Mouse (Mus musculus) brain, adult 10 weeks (tissue): ENCODE data around the gene Gm6871. TPM values are rescaled to one million over a fixed set of nuclear protein-coding genes. Genes with fewer than 3 reads are reported as not detected.

Experiments
- polyA plus RNA-seq: library from polyadenylated mRNA; stranded (reverse); fragments of 350-450 nt; fragmentation: Illumina TruSeq; extraction: RNeasy Lipid Tissue Mini Kit (QIAGEN cat#74804); gene quantifications from one replicate; pipeline ENCODE4 v1.2.3, GENCODE M21; 2015; ENCODE audit warnings: low read depth, low replicate concordance

Gm6871 gene
- not detected for polyA plus RNA-seq

GRCm38 (mm10) chr7:41573562-41573961, at the start of gene Gm6871:
Gene Gm6871 (minus strand): TSS chr7:41573662.

GRCm38 (mm10) chr7:41599034-41599813, 25.8 kb upstream of the Gm6871 start, which contains the start of gene 2610021A01Rik:
Gene 2610021A01Rik (plus strand): TSS chr7:41599230.

GRCm38 (mm10) chr7:41499389-41500049, 73.9 kb downstream of the Gm6871 start, which contains the start of the genes Gm20449 and AW146154:
Gene Gm20449 (minus strand): TSS chr7:41499417.
Gene AW146154 (minus strand): TSS chr7:41499890.

Other genes with a start within 250 kb of the Gm6871 start
- gene AI987944, start 180.3 kb downstream of the Gm6871 start, polyA plus RNA-seq: 13.2 TPM
- 0.74 TPM for gene Vmn2r57, start 125.0 kb downstream of the Gm6871 start, polyA plus RNA-seq
- gene Gm20449, start 74.2 kb downstream of the Gm6871 start, polyA plus RNA-seq: 0.30 TPM
- gene AW146154, start 73.8 kb downstream of the Gm6871 start, polyA plus RNA-seq: 5.0 TPM
- 16.8 TPM for gene 2610021A01Rik, start 25.6 kb upstream of the Gm6871 start, polyA plus RNA-seq
- 29.9 TPM for gene Zfp788, start 59.5 kb upstream of the Gm6871 start, polyA plus RNA-seq